Mouse (Mus musculus): ENCODE results near the gene Ube2o. TPM values are rescaled to one million over a fixed set of nuclear protein-coding genes. Genes with fewer than 3 reads are reported as not detected.
"Not testable (repeated sequence)": the region's sequence is repeated elsewhere in the genome, so short reads cannot be mapped to it uniquely, and the experiment has no call there.

Gene Ube2o
- polyA plus RNA-seq, 1 experiment from 2014 or later: 15.4 TPM

- no peak overlapping the region for H3K27ac ChIP-seq (replicated peaks; ENCODE audit: low read depth, low read length)
- no peak overlapping the region for H3K9ac ChIP-seq (ENCODE audit: low read depth, low read length)
- no peak overlapping the region for H3K4me3 ChIP-seq (ENCODE audit: low read depth, low read length)
- no peak for DNase-seq (ENCODE audit: low spot score)
- H3K36me3 ChIP-seq (ENCODE audit: control insufficient read depth, insufficient read depth, low read length): no peaks in the 10 kb centered on the region
- H3K27me3 ChIP-seq (replicated peaks; ENCODE audit: control insufficient read depth, insufficient read depth, low read length): no peaks in the 10 kb centered on the region
- WGBS: 88% methylated on average over 4 of the region's 4 CpGs
- ATAC-seq (ENCODE audit: low read depth): no peak
- H3K4me1 ChIP-seq (ENCODE audit: control insufficient read depth, insufficient read depth, low read length): peaks cover 7% of the 10 kb centered on the region; the same call in 1 of the 2 replicates
- peaks cover 3% of the 10 kb centered on the region; the same call in 1 of the 2 replicates for H3K9me3 ChIP-seq (ENCODE audit: control insufficient read depth, low read length)
- H3K4me2 ChIP-seq (ENCODE audit: low read depth, low read length): no peak overlapping the region
These were observed 83.9 kb downstream of the Ube2o start for GRCm38 (mm10) chr11:116497313-116497712.

- H3K9me3 ChIP-seq (ENCODE audit: control insufficient read depth, low read length): peaks cover 3% of the 10 kb centered on the region; the same call in 1 of the 2 replicates
- DNase-seq (ENCODE audit: low spot score): peak; percentile 79
- peak; percentile 10; the same call in 1 of the 2 replicates for ATAC-seq (ENCODE audit: low read depth)
- H3K36me3 ChIP-seq (ENCODE audit: control insufficient read depth, insufficient read depth, low read length): no peaks in the 10 kb centered on the region
- H3K27ac ChIP-seq (replicated peaks; ENCODE audit: low read depth, low read length): peak overlapping the region; percentile 68
- peaks cover 10% of the 10 kb centered on the region; the same call in 1 of the 2 replicates for H3K4me1 ChIP-seq (ENCODE audit: control insufficient read depth, insufficient read depth, low read length)
- no peak overlapping the region for H3K4me2 ChIP-seq (ENCODE audit: low read depth, low read length)
- H3K9ac ChIP-seq (ENCODE audit: low read depth, low read length): peak overlapping the region; percentile 14; the same call in 1 of the 2 replicates
- no peaks in the 10 kb centered on the region for H3K27me3 ChIP-seq (replicated peaks; ENCODE audit: control insufficient read depth, insufficient read depth, low read length)
- no peak overlapping the region for H3K4me3 ChIP-seq (ENCODE audit: low read depth, low read length)
- WGBS: 44% methylated on average over 13 of the region's 13 CpGs
These were observed 86.6 kb downstream of the Ube2o start for GRCm38 (mm10) chr11:116494474-116495174.

- WGBS: 27% methylated on average over 4 of the region's 4 CpGs
- Histone ChIP-seq H3K36me3 (ENCODE audit: control insufficient read depth, insufficient read depth, low read length) (no peaks in the 10 kb centered on the region), H3K4me3 (ENCODE audit: low read depth, low read length) (no peak within 1 kb of the TSS), H3K27ac (replicated peaks; ENCODE audit: low read depth, low read length) (peak within 1 kb of the TSS; percentile 68), H3K4me1 (ENCODE audit: control insufficient read depth, insufficient read depth, low read length) (peaks cover 15% of the 10 kb centered on the region), H3K9ac (ENCODE audit: low read depth, low read length) (peak within 1 kb of the TSS; percentile 14; the same call in 1 of the 2 replicates), H3K27me3 (replicated peaks; ENCODE audit: control insufficient read depth, insufficient read depth, low read length) (no peaks in the 10 kb centered on the region), H3K4me2 (ENCODE audit: low read depth, low read length) (no peak within 1 kb of the TSS), H3K9me3 (ENCODE audit: control insufficient read depth, low read length) (peaks cover 3% of the 10 kb centered on the region; the same call in 1 of the 2 replicates)
- DNase-seq (ENCODE audit: low spot score): peak; percentile 63
- no peak for ATAC-seq (ENCODE audit: low read depth)
These were observed 87.4 kb downstream of the Ube2o start, which contains the start of gene Prpsap1 for GRCm38 (mm10) chr11:116493795-116494252. Prpsap1 (minus strand) TSS chr11:116494202.

GRCm38 (mm10) chr11:116493191-116493590 is 88.1 kb downstream of the Ube2o start:
- Histone ChIP-seq H3K36me3 (ENCODE audit: control insufficient read depth, insufficient read depth, low read length) (0 out of 2 replicates have a peak, but pooled peaks cover under 1% of the 10 kb centered on the region), H3K4me2 (ENCODE audit: low read depth, low read length) (no peak overlapping the region), H3K27me3 (replicated peaks; ENCODE audit: control insufficient read depth, insufficient read depth, low read length) (no peaks in the 10 kb centered on the region), H3K27ac (replicated peaks; ENCODE audit: low read depth, low read length) (no peak overlapping the region), H3K9ac (ENCODE audit: low read depth, low read length) (no peak overlapping the region), H3K4me3 (ENCODE audit: low read depth, low read length) (no peak overlapping the region), H3K9me3 (ENCODE audit: control insufficient read depth, low read length) (peaks cover 3% of the 10 kb centered on the region; the same call in 1 of the 2 replicates), H3K4me1 (ENCODE audit: control insufficient read depth, insufficient read depth, low read length) (peaks cover 15% of the 10 kb centered on the region)
- no peak for ATAC-seq (ENCODE audit: low read depth)
- no peak for DNase-seq (ENCODE audit: low spot score)
- 78% methylated on average over 5 of the region's 5 CpGs for WGBS

- not testable (repeated sequence) for H3K36me3 ChIP-seq (ENCODE audit: control insufficient read depth, insufficient read depth, low read length); H3K27me3 ChIP-seq (replicated peaks; ENCODE audit: control insufficient read depth, insufficient read depth, low read length); H3K9ac ChIP-seq (ENCODE audit: low read depth, low read length); H3K27ac ChIP-seq (replicated peaks; ENCODE audit: low read depth, low read length); H3K4me2 ChIP-seq (ENCODE audit: low read depth, low read length); H3K4me3 ChIP-seq (ENCODE audit: low read depth, low read length); DNase-seq (ENCODE audit: low spot score); H3K9me3 ChIP-seq (ENCODE audit: control insufficient read depth, low read length); ATAC-seq (ENCODE audit: low read depth)
- WGBS: 100% methylated on average over 1 of the region's 1 CpGs
- H3K4me1 ChIP-seq (ENCODE audit: control insufficient read depth, insufficient read depth, low read length): peaks cover 15% of the 10 kb centered on the region
These were observed 88.7 kb downstream of the Ube2o start for GRCm38 (mm10) chr11:116492507-116492906.

GRCm38 (mm10) chr11:116491338-116491737 is 89.9 kb downstream of the Ube2o start:
- no peak for ATAC-seq (ENCODE audit: low read depth)
- Histone ChIP-seq H3K9ac (ENCODE audit: low read depth, low read length) (no peak overlapping the region), H3K36me3 (ENCODE audit: control insufficient read depth, insufficient read depth, low read length) (peaks cover 19% of the 10 kb centered on the region; the same call in 1 of the 2 replicates), H3K9me3 (ENCODE audit: control insufficient read depth, low read length) (no peaks in the 10 kb centered on the region), H3K27me3 (replicated peaks; ENCODE audit: control insufficient read depth, insufficient read depth, low read length) (no peaks in the 10 kb centered on the region), H3K27ac (replicated peaks; ENCODE audit: low read depth, low read length) (peak overlapping the region; percentile 88; the same call in 1 of the 2 replicates), H3K4me1 (ENCODE audit: control insufficient read depth, insufficient read depth, low read length) (peaks cover 15% of the 10 kb centered on the region), H3K4me2 (ENCODE audit: low read depth, low read length) (peak overlapping the region; percentile 74), H3K4me3 (ENCODE audit: low read depth, low read length) (no peak overlapping the region)
- WGBS: 58% methylated on average over 6 of the region's 6 CpGs
- DNase-seq (ENCODE audit: low spot score): no peak

GRCm38 (mm10) chr11:116490232-116491107 is 90.8 kb downstream of the Ube2o start:
- Histone ChIP-seq H3K27me3 (replicated peaks; ENCODE audit: control insufficient read depth, insufficient read depth, low read length) (no peaks in the 10 kb centered on the region), H3K9ac (ENCODE audit: low read depth, low read length) (peak overlapping the region; percentile 96), H3K27ac (replicated peaks; ENCODE audit: low read depth, low read length) (peak overlapping the region; percentile 88), H3K4me2 (ENCODE audit: low read depth, low read length) (peak overlapping the region; percentile 74), H3K9me3 (ENCODE audit: control insufficient read depth, low read length) (no peaks in the 10 kb centered on the region), H3K4me1 (ENCODE audit: control insufficient read depth, insufficient read depth, low read length) (peaks cover 15% of the 10 kb centered on the region), H3K4me3 (ENCODE audit: low read depth, low read length) (peak overlapping the region; percentile 100), H3K36me3 (ENCODE audit: control insufficient read depth, insufficient read depth, low read length) (peaks cover 28% of the 10 kb centered on the region)
- DNase-seq (ENCODE audit: low spot score): peak; percentile 94
- under 1% methylated on average over 47 of the region's 62 CpGs for WGBS
- ATAC-seq (ENCODE audit: low read depth): peak; percentile 94

GRCm38 (mm10) chr11:116489771-116490231 is 91.4 kb downstream of the Ube2o start:
- Histone ChIP-seq H3K9me3 (ENCODE audit: control insufficient read depth, low read length) (no peaks in the 10 kb centered on the region), H3K4me1 (ENCODE audit: control insufficient read depth, insufficient read depth, low read length) (peaks cover 13% of the 10 kb centered on the region), H3K27ac (replicated peaks; ENCODE audit: low read depth, low read length) (peak overlapping the region; percentile 88), H3K27me3 (replicated peaks; ENCODE audit: control insufficient read depth, insufficient read depth, low read length) (no peaks in the 10 kb centered on the region), H3K36me3 (ENCODE audit: control insufficient read depth, insufficient read depth, low read length) (peaks cover 35% of the 10 kb centered on the region), H3K4me3 (ENCODE audit: low read depth, low read length) (peak overlapping the region; percentile 100), H3K4me2 (ENCODE audit: low read depth, low read length) (peak overlapping the region; percentile 74), H3K9ac (ENCODE audit: low read depth, low read length) (peak overlapping the region; percentile 96)
- WGBS: 0% methylated on average over 29 of the region's 39 CpGs
- ATAC-seq (ENCODE audit: low read depth) (peak; percentile 28; the same call in 1 of the 2 replicates), DNase-seq (ENCODE audit: low spot score) (no peak)
